Mouse (Mus musculus) kidney, postnatal 0 days (tissue): ENCODE measurements around the gene Vat1. TPM values are rescaled to one million over a fixed set of nuclear protein-coding genes. Genes with fewer than 3 reads are reported as not detected.

Source experiments
- ATAC-seq: fragments of 200-750 bp; cut with Nextera tagmentation; replicated peaks from 2 replicates; pipeline ENCODE4 v1.8.0; 2017; ENCODE audit warnings: low read depth, moderate number of reproducible peaks, moderate TSS enrichment, moderate library complexity; ENCODE audit not compliant: low FRiP score
- DNase-seq: peaks from one replicate; pipeline ENCODE4 v3.0.0-alpha.2; 2016; ENCODE audit warnings: low spot score
- H3K27ac ChIP-seq: fragments of 300-500 bp; sonication (generic); 2 replicates; pipeline ENCODE4 v1.5.1; 2014; ENCODE audit warnings: mild to moderate bottlenecking
- H3K27me3 ChIP-seq: fragments of 300-500 bp; sonication (generic); 2 replicates; pipeline ENCODE4 v1.6.1; 2014; ENCODE audit warnings: low read length, mixed read lengths; ENCODE audit not compliant: insufficient read depth
- H3K36me3 ChIP-seq: fragments of 300-500 bp; sonication (generic); 2 replicates; pipeline ENCODE4 v1.6.1; 2014; ENCODE audit warnings: low read length, mixed read lengths; ENCODE audit not compliant: insufficient read depth
- H3K4me1 ChIP-seq: fragments of 300-500 bp; sonication (generic); replicated peaks from 2 replicates; pipeline ENCODE4 v1.6.1; 2014; ENCODE audit warnings: antibody characterized with exemption, low read length, mixed read lengths; ENCODE audit not compliant: insufficient read depth
- H3K4me2 ChIP-seq: fragments of 300-500 bp; sonication (generic); 2 replicates; pipeline ENCODE4 v1.6.1; 2014; ENCODE audit warnings: mild to moderate bottlenecking, low read length, moderate library complexity, mixed read lengths
- H3K4me3 ChIP-seq: fragments of 300-500 bp; sonication (generic); replicated peaks from 2 replicates; pipeline ENCODE4 v1.5.1; 2014; ENCODE audit warnings: low read depth, low read length
- H3K9ac ChIP-seq: fragments of 300-500 bp; sonication (generic); 2 replicates; pipeline ENCODE4 v1.6.1; 2014; ENCODE audit warnings: low read depth, low read length
- H3K9me3 ChIP-seq: fragments of 300-500 bp; sonication (generic); replicated peaks from 2 replicates; pipeline ENCODE4 v1.6.1; 2016; ENCODE audit warnings: low read length, inconsistent platforms, mixed read lengths
- CTCF ChIP-seq: IDR thresholded peaks from 2 replicates; pipeline ENCODE4 v1.5.1; 2016; ENCODE audit warnings: antibody characterized with exemption, low read depth, mild to moderate bottlenecking, moderate library complexity
- WGBS: fragments of 180-500 bp; shearing (Covaris S2); extraction: QIAGEN DNeasy Blood & Tissue Kit; methylation state at CpG from one replicate; pipeline ENCODE4 v1.1.7; 2014; 5-methylcytosine and 5-hydroxymethylcytosine counted together
- polyA plus RNA-seq: library from polyadenylated mRNA; unstranded; fragments of >200 nt; fragmentation: Nextera tagmentation; extraction: Ambion mirVana; gene quantifications from 2 replicates; pipeline ENCODE4 v1.2.1, GENCODE M21; 2015

Gene Vat1
- polyA plus RNA-seq, 1 experiment from 2014 or later = 38.6 TPM

GRCm38 (mm10) chr11:101431327-101431726 is 34.7 kb downstream of the Vat1 start:
- Histone ChIP-seq H3K4me2 (no peak overlapping the region), H3K27ac (no peak overlapping the region), H3K4me1 (peaks cover 3% of the 10 kb centered on the region; the same call in 1 of the 2 replicates), H3K9ac (no peak overlapping the region), H3K9me3 (no peaks in the 10 kb centered on the region), H3K4me3 (no peak overlapping the region), H3K27me3 (no peaks in the 10 kb centered on the region), H3K36me3 (peaks cover 49% of the 10 kb centered on the region)
- no peak for ATAC-seq
- no peak for DNase-seq
- WGBS = 92% methylated on average over 9 of the region's 9 CpGs
- TF ChIP-seq CTCF = no peak

- no peaks in the 10 kb centered on the region for H3K9me3 ChIP-seq
- peak overlapping the region; percentile 91 for H3K4me3 ChIP-seq
- DNase-seq = peak; percentile 4
- 0 out of 2 replicates have a peak overlapping the region, but pooled peaks have one; percentile 83 for H3K9ac ChIP-seq
- peak overlapping the region; percentile 85 for H3K4me2 ChIP-seq
- H3K27me3 ChIP-seq = no peaks in the 10 kb centered on the region
- H3K36me3 ChIP-seq = peaks cover 11% of the 10 kb centered on the region
- 58% methylated on average over 8 of the region's 8 CpGs for WGBS
- ATAC-seq = no peak
- no peak overlapping the region for H3K27ac ChIP-seq
- no peak for TF ChIP-seq CTCF
- H3K4me1 ChIP-seq = peaks cover 18% of the 10 kb centered on the region; the same call in 1 of the 2 replicates
Measured at GRCm38 (mm10) chr11:101426165-101426564, 39.9 kb downstream of the Vat1 start.

GRCm38 (mm10) chr11:101424925-101425813 is 40.9 kb downstream of the Vat1 start, which contains the start of the genes Rundc1 and Ptges3l:
Gene Rundc1 (plus strand): TSS chr11:101425085.
Gene Ptges3l (minus strand): TSS chr11:101425333.
- under 1% methylated on average over 75 of the region's 81 CpGs for WGBS
- H3K4me1 ChIP-seq = peaks cover 18% of the 10 kb centered on the region; the same call in 1 of the 2 replicates
- no peaks in the 10 kb centered on the region for H3K9me3 ChIP-seq
- TF ChIP-seq CTCF = peak; percentile 59
- peak; percentile 91 for ATAC-seq
- H3K27me3 ChIP-seq = no peaks in the 10 kb centered on the region
- H3K27ac ChIP-seq = peak within 1 kb of the TSS; percentile 87
- H3K36me3 ChIP-seq = peaks cover 5% of the 10 kb centered on the region; the same call in 1 of the 2 replicates
- peak within 1 kb of the TSS; percentile 91 for H3K4me3 ChIP-seq
- peak within 1 kb of the TSS; percentile 83 for H3K9ac ChIP-seq
- H3K4me2 ChIP-seq = peak within 1 kb of the TSS; percentile 85
- peak; percentile 99 for DNase-seq

GRCm38 (mm10) chr11:101424105-101424851 is 41.8 kb downstream of the Vat1 start, which contains the start of gene Gm27029:
Gene Gm27029 (minus strand): TSS chr11:101424796.
- no peak for TF ChIP-seq CTCF
- 3% methylated on average over 23 of the region's 23 CpGs for WGBS

GRCm38 (mm10) chr11:101420148-101420547 is 45.9 kb downstream of the Vat1 start:
- WGBS = 94% methylated on average over 5 of the region's 5 CpGs

More at GRCm38 (mm10) chr11:101424105-101424851, 41.8 kb downstream of the Vat1 start, which contains the start of gene Gm27029:
- DNase-seq (peak; percentile 32), ATAC-seq (peak; percentile 47; the same call in 1 of the 2 replicates)
- Histone ChIP-seq H3K4me3 (peak within 1 kb of the TSS; percentile 91), H3K9ac (peak within 1 kb of the TSS; percentile 83), H3K27me3 (no peaks in the 10 kb centered on the region), H3K27ac (peak within 1 kb of the TSS; percentile 87), H3K36me3 (0 out of 2 replicates have a peak, but pooled peaks cover 5% of the 10 kb centered on the region), H3K9me3 (no peaks in the 10 kb centered on the region), H3K4me1 (peaks cover 18% of the 10 kb centered on the region; the same call in 1 of the 2 replicates), H3K4me2 (peak within 1 kb of the TSS; percentile 85)

GRCm38 (mm10) chr11:101419610-101420009 is 46.4 kb downstream of the Vat1 start:
- Histone ChIP-seq H3K9ac (no peak overlapping the region), H3K36me3 (no peaks in the 10 kb centered on the region), H3K4me3 (no peak overlapping the region), H3K27me3 (no peaks in the 10 kb centered on the region), H3K9me3 (no peaks in the 10 kb centered on the region), H3K4me2 (no peak overlapping the region), H3K4me1 (peaks cover 8% of the 10 kb centered on the region; the same call in 1 of the 2 replicates), H3K27ac (no peak overlapping the region)
- ATAC-seq = no peak
- peak; percentile 51 for DNase-seq
- peak; percentile 56; the same call in 1 of the 2 replicates for TF ChIP-seq CTCF
- 38% methylated on average over 3 of the region's 3 CpGs for WGBS

More at GRCm38 (mm10) chr11:101420148-101420547, 45.9 kb downstream of the Vat1 start:
- Histone ChIP-seq H3K9ac (no peak overlapping the region), H3K9me3 (no peaks in the 10 kb centered on the region), H3K27me3 (no peaks in the 10 kb centered on the region), H3K4me3 (no peak overlapping the region), H3K4me2 (no peak overlapping the region), H3K27ac (no peak overlapping the region), H3K36me3 (no peaks in the 10 kb centered on the region), H3K4me1 (peaks cover 8% of the 10 kb centered on the region; the same call in 1 of the 2 replicates)
- no peak for DNase-seq
- no peak for TF ChIP-seq CTCF
- ATAC-seq = no peak
